Mouse (Mus musculus): ENCODE results near the gene Muc16.

GRCm38 (mm10) chr9:18508098-18508497 lies 166.2 kb downstream of the Muc16 start:
- TF ChIP-seq CTCF (IDR thresholded peaks at IDR 0.05; ENCODE audit: low read depth, low read length) (no peak), POLR2AphosphoS5 (IDR thresholded peaks at IDR 0.05; ENCODE audit: insufficient replicate concordance, low read depth, low read length) (no peak), GATA1 (IDR thresholded peaks at IDR 0.05; ENCODE audit: borderline replicate concordance, low read length) (no peak), GATA2 (IDR thresholded peaks at IDR 0.05; ENCODE audit: borderline replicate concordance, low read depth, low read length) (no peak)
